Comparison of ENCODE assay signal across 26 mouse cellular contexts in the genomic region with DNA sequence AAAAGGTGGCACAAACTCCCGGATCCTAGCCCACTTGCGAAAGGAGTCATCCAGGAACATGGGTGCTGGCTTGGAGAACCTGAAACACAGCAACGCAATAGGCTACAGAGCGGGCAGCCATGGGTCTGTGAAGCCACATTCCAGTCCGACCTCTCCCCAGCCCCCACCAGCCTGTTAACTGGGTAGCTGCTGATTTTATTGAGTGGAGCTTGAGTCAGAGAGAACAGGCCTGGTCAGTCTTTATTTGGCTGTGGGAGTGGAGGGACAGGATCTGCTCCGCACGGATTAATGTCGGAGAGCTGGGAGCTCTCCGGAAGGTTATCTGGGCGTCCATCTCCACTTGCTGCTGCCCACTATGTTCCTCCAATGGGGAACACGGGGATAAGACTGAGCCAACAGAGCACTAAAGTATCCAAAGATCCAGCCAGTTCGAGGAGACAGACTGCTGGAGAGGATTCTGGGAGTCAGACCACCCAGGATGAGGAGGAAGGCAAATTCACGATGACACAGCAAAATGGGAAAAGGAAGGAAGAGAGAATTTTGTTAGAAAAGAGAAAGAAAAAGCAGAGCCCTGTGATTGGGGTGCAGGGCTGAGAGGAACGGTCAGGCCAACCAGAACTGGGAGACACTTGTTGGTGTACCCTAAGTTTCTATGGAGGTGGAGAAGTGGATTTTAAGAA. TPM values are rescaled to one million over a fixed set of nuclear protein-coding genes. Genes with fewer than 3 reads are reported as not detected.
DNase-seq lines count a peak whose midpoint lies in the region; ATAC-seq and TF ChIP-seq lines count a peak whose summit lies in the region.
"Had no signal": no experiment of that assay in that cellular context is flagged by ENCODE, and none has a peak within 500 bp of the region (broad histone marks: within the 10 kb centered on the region; RNA-seq: fewer than 3 reads in every experiment).

No protein-coding gene starts in this region.

- no peaks in the 10 kb centered on the region for H3K4me1 ChIP-seq in kidney, embryonic 14.5 days (ENCODE audit: control insufficient read depth, insufficient read depth, low read length)
- no peaks in the 10 kb centered on the region for H3K4me1 ChIP-seq in lung, postnatal 0 days (ENCODE audit: insufficient read depth, low read depth, low read length)
- no peaks in the 10 kb centered on the region for H3K4me1 ChIP-seq in lung, adult 2 months (ENCODE audit: control insufficient read depth, insufficient read depth, low read length)
- peaks cover 9% of the 10 kb centered on the region; the same call in 1 of the 2 replicates for H3K4me1 ChIP-seq in embryonic facial prominence, embryonic 10.5 days
- no peaks in the 10 kb centered on the region for H3K4me1 ChIP-seq in stomach, embryonic 16.5 days (ENCODE audit: control insufficient read depth, insufficient read depth, low read length)

- H3K27ac ChIP-seq in kidney, embryonic 14.5 days (ENCODE audit: low read depth, low read length), result no peak overlapping the region
- no peak overlapping the region for H3K27ac ChIP-seq in lung, postnatal 0 days (ENCODE audit: low read length)
- 0 out of 2 replicates have a peak overlapping the region, but pooled peaks have one; percentile 10 for H3K27ac ChIP-seq in embryonic facial prominence, embryonic 10.5 days (replicated peaks)
- H3K27ac ChIP-seq in stomach, embryonic 16.5 days (ENCODE audit: low read length), result no peak overlapping the region
- H3K27ac ChIP-seq: embryonic facial prominence, embryonic 13.5 days; heart, adult 2 months had no signal

- no peaks in the 10 kb centered on the region for H3K9me3 ChIP-seq in kidney, embryonic 14.5 days (ENCODE audit: control insufficient read depth, low read length)
- no peaks in the 10 kb centered on the region for H3K9me3 ChIP-seq in lung, postnatal 0 days (ENCODE audit: low read length)
- no peaks in the 10 kb centered on the region for H3K9me3 ChIP-seq in embryonic facial prominence, embryonic 10.5 days
- H3K9me3 ChIP-seq in stomach, embryonic 16.5 days (replicated peaks; ENCODE audit: control insufficient read depth, low read length), result no peaks in the 10 kb centered on the region
- H3K9me3 ChIP-seq: embryonic facial prominence, embryonic 13.5 days; megakaryocyte, embryonic 14.5 days had no signal

- no peak for TF ChIP-seq CTCF in lung, postnatal 0 days (IDR thresholded peaks at IDR 0.05)
- no peak for TF ChIP-seq CTCF in lung, adult 2 months (IDR thresholded peaks at IDR 0.05; ENCODE audit: insufficient read depth, low read length)

- no peaks in the 10 kb centered on the region for H3K27me3 ChIP-seq in kidney, embryonic 14.5 days (ENCODE audit: control insufficient read depth, insufficient read depth, low read length)
- no peaks in the 10 kb centered on the region for H3K27me3 ChIP-seq in lung, postnatal 0 days (replicated peaks; ENCODE audit: insufficient read depth, low read length)
- no peaks in the 10 kb centered on the region for H3K27me3 ChIP-seq in embryonic facial prominence, embryonic 10.5 days (replicated peaks; ENCODE audit: low read depth, poor library complexity, severe bottlenecking)
- H3K27me3 ChIP-seq in stomach, embryonic 16.5 days (ENCODE audit: control insufficient read depth, insufficient read depth, low read length), result no peaks in the 10 kb centered on the region
- H3K27me3 ChIP-seq: CH12.LX; embryonic facial prominence, embryonic 13.5 days; megakaryocyte, embryonic 14.5 days; Patski had no signal

- H3K36me3 ChIP-seq in kidney, embryonic 14.5 days (ENCODE audit: control insufficient read depth, insufficient read depth, low read length), result no peaks in the 10 kb centered on the region
- no peaks in the 10 kb centered on the region for H3K36me3 ChIP-seq in lung, postnatal 0 days (ENCODE audit: insufficient read depth, low read length)
- peaks cover 31% of the 10 kb centered on the region for H3K36me3 ChIP-seq in embryonic facial prominence, embryonic 10.5 days (replicated peaks)
- no peaks in the 10 kb centered on the region for H3K36me3 ChIP-seq in stomach, embryonic 16.5 days (ENCODE audit: control insufficient read depth, insufficient read depth, low read length)

- no peak for DNase-seq in kidney, adult 11 months
- DNase-seq in lung, postnatal 0 days (ENCODE audit: low spot score), result no peak
- DNase-seq in lung, adult 2 months, result no peak
- DNase-seq in embryonic facial prominence, embryonic 10.5 days (ENCODE audit: low spot score), result no peak
- DNase-seq in layer of hippocampus, adult 11-12 months (ENCODE audit: low spot score), result no peak
- DNase-seq: cerebellum, adult 8-10 months; gastrocnemius, postnatal 14 days; heart, adult 2 months; heart, postnatal 14 days; layer of hippocampus, adult 9-11 months; lung, adult 18-20 months; right cerebral cortex, adult 18-20 months; spleen, adult 18-20 months; thymus, postnatal 4 days had no signal

- 71% methylated on average over 14 of the region's 14 CpGs for WGBS in kidney, embryonic 14.5 days
- 47% methylated on average over 14 of the region's 14 CpGs for WGBS in lung, postnatal 0 days
- WGBS in lung, adult 2 months, result 63% methylated on average over 14 of the region's 14 CpGs
- 79% methylated on average over 14 of the region's 14 CpGs for WGBS in embryonic facial prominence, embryonic 10.5 days
- 57% methylated on average over 14 of the region's 14 CpGs for WGBS in stomach, embryonic 16.5 days

- no peak overlapping the region for H3K4me2 ChIP-seq in kidney, embryonic 14.5 days (replicated peaks; ENCODE audit: low read depth, low read length)
- no peak overlapping the region for H3K4me2 ChIP-seq in lung, postnatal 0 days (replicated peaks; ENCODE audit: low read depth, low read length)
- H3K4me2 ChIP-seq in stomach, embryonic 16.5 days (ENCODE audit: low read depth, low read length), result no peak overlapping the region
- H3K4me2 ChIP-seq: embryonic facial prominence, embryonic 13.5 days had no signal

- ATAC-seq in kidney, embryonic 14.5 days (ENCODE audit: low FRiP score, low TSS enrichment), result 0 out of 2 replicates have a peak, but pooled peaks have one; percentile 35
- peak; percentile 17 for ATAC-seq in lung, postnatal 0 days
- 0 out of 2 replicates have a peak, but pooled peaks have one; percentile 44 for ATAC-seq in stomach, embryonic 16.5 days (ENCODE audit: insufficient read depth, low FRiP score)
- ATAC-seq in megakaryocyte, adult 5-6 weeks (ENCODE audit: poor library complexity, severe bottlenecking), result no peak
- ATAC-seq: hindbrain, embryonic 16.5 days; intestine, postnatal 0 days; midbrain, embryonic 16.5 days; Patski had no signal

- no peak for TF ChIP-seq EP300 in lung, postnatal 0 days (IDR thresholded peaks at IDR 0.05)

- no peak overlapping the region for H3K4me3 ChIP-seq in kidney, embryonic 14.5 days (ENCODE audit: low read length)
- no peak overlapping the region for H3K4me3 ChIP-seq in lung, postnatal 0 days (ENCODE audit: low read depth, low read length)
- no peak overlapping the region for H3K4me3 ChIP-seq in lung, adult 2 months (replicated peaks; ENCODE audit: extremely low read depth, low read depth, low read length)
- H3K4me3 ChIP-seq in embryonic facial prominence, embryonic 10.5 days, result no peak overlapping the region
- H3K4me3 ChIP-seq in stomach, embryonic 16.5 days (replicated peaks; ENCODE audit: low read length), result no peak overlapping the region
- H3K4me3 ChIP-seq: embryonic facial prominence, embryonic 13.5 days; heart, adult 2 months; megakaryocyte, embryonic 14.5 days had no signal

- no peak for TF ChIP-seq POLR2A in lung, adult 2 months (IDR thresholded peaks at IDR 0.05; ENCODE audit: borderline replicate concordance, extremely low read depth, low read depth, low read length)

- no peak overlapping the region for H3K9ac ChIP-seq in kidney, embryonic 14.5 days (ENCODE audit: low read depth, low read length)
- H3K9ac ChIP-seq in lung, postnatal 0 days (replicated peaks; ENCODE audit: low read depth), result no peak overlapping the region
- no peak overlapping the region for H3K9ac ChIP-seq in stomach, embryonic 16.5 days (ENCODE audit: low read length)
- H3K9ac ChIP-seq: embryonic facial prominence, embryonic 13.5 days had no signal

RNA-seq across cellular contexts. Expression of a gene that starts 34.9 kb away (rescaled TPM):
- 2.7 and 3.0 TPM in 2 replicates for polyA plus RNA-seq in kidney, embryonic 14.5 days (2014; fragmentation: Nextera tagmentation; extraction: Ambion mirVana)
- 3.2 and 3.5 TPM in 2 replicates for polyA plus RNA-seq in lung, postnatal 0 days (2015; fragmentation: Nextera tagmentation; extraction: Ambion mirVana)
- 2.7 and 3.8 TPM in 2 replicates for polyA plus RNA-seq in lung, adult 2 months (2012; rRNA removed)
- 3.1 and 6.7 TPM in 2 replicates for polyA plus RNA-seq in embryonic facial prominence, embryonic 10.5 days (2016; fragmentation: Nextera tagmentation; extraction: Ambion mirVana)
- polyA plus RNA-seq in stomach, embryonic 16.5 days (2015; fragmentation: Nextera tagmentation; extraction: Ambion mirVana), result 5.3 and 7.8 TPM in 2 replicates
- not detected in 2 replicates for total RNA-seq in megakaryocyte, adult 5-6 weeks (2015)
- not detected in 2 replicates for total RNA-seq in megakaryocyte, adult 5-6 weeks (2017)
- total RNA-seq: CH12.LX; common myeloid progenitor, adult 5-6 weeks; heart, adult 2 months; heart, postnatal 14 days; liver, adult 2 months had no signal
- polyA plus RNA-seq: Patski had no signal

RNA-seq across cellular contexts. Expression of a gene that starts 49.7 kb away (rescaled TPM):
- 29.0 and 40.1 TPM in 2 replicates for polyA plus RNA-seq in kidney, embryonic 14.5 days (2014; fragmentation: Nextera tagmentation; extraction: Ambion mirVana)
- polyA plus RNA-seq in lung, postnatal 0 days (2015; fragmentation: Nextera tagmentation; extraction: Ambion mirVana), result 32.1 and 35.6 TPM in 2 replicates
- 82.2 and 93.8 TPM in 2 replicates for polyA plus RNA-seq in lung, adult 2 months (2012; rRNA removed)
- 62.8 and 72.3 TPM in 2 replicates for polyA plus RNA-seq in embryonic facial prominence, embryonic 10.5 days (2016; fragmentation: Nextera tagmentation; extraction: Ambion mirVana)
- polyA plus RNA-seq in stomach, embryonic 16.5 days (2015; fragmentation: Nextera tagmentation; extraction: Ambion mirVana), result 42.4 and 43.8 TPM in 2 replicates
- total RNA-seq in megakaryocyte, adult 5-6 weeks (2015), result 15.5 and 17.0 TPM in 2 replicates
- total RNA-seq in megakaryocyte, adult 5-6 weeks (2017), result 8.7 and 11.2 TPM in 2 replicates
